Mouse (Mus musculus): Measurements from ENCODE around the gene Ccng1. TPM values are rescaled to one million over a fixed set of nuclear protein-coding genes. Genes with fewer than 3 reads are reported as not detected.

Ccng1 gene
- 10 to 100 TPM in 1 of 2 experiments, 1 to 10 TPM in 1; 7.0 to 37.5 TPM for polyA plus RNA-seq (2012; fragmentation: generic; extraction: Trizol)

DNA sequence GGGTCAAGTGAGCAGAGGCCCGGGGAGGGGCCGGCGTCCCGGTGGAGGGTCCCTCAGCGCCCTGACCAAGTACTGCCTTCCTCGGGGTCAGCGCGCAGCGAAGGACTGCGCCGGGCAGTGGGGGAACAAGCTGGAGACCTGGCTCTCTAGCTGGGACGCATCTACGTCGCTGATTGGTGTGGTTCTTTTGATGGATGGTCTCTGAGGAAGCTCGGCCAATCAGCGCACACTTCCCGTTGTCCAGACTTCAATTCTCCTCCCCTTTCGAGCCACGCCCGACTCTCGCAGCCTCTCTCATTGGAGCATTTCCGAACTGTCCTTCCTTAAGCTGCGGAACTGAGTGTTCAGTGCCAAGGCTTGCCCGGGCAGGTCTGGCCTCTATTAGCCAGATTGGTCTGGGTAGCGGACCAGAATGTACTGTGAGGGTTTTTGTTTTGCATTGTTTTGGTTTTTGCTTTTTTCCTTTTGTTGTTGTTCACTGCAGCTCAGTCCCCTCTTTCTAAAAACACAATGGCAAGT lies at the start of gene Ccng1:
Gene Ccng1 (minus strand): TSS at position 203 of the 519 bp plus-strand sequence.

DNA sequence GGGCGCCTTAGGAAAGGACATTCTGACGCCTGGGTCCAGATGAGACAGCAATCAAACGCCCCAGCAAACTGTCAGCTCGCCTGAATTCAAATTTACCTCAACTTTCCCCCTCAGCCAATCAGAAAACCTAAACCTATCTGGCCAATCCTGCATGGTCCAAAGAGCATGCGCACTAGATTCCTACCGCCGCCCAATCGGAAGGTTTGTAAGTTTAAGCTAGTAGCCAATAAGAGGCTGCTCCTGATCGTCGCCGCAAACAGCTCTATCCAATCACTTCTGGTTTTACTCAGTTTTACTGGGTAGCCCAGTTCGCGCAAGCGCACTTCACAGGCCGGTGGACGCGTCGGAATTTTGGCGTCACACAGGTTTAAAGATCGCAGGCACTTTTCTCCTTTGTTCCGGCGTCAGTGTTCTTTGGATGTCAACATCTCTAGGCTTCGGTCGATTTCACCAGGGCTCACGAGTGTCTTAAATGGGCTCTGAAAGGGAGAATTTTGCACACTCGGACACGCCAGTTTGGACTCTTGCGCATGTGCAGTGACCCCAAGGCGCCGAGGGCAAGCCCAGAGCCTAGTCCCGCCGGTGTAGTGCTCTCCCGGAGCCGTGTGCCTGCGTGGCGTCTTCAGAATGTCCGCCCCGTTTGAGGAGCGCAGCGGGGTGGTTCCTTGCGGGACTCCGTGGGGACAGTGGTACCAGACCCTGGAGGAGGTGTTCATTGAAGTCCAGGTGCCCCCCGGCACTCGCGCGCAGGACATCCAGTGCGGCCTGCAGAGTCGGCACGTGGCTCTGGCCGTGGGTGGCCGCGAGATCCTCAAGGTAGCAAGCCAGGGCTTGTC lies 21.6 kb downstream of the Ccng1 start, which contains the start of the genes Hmmr and Nudcd2:
Gene Hmmr (minus strand): TSS at position 84 of the 836 bp plus-strand sequence.
Gene Nudcd2 (plus strand): TSS at position 329 of the 836 bp plus-strand sequence.

Other genes with a start within 250 kb of the Ccng1 start
- gene Mat2b, start 60.1 kb downstream of the Ccng1 start, polyA plus RNA-seq (2012; fragmentation: generic; extraction: Trizol), result 10 to 100 TPM in 1 of 2 experiments, 1 to 10 TPM in 1; 5.5 to 37.2 TPM
- gene Hmmr, start 21.9 kb downstream of the Ccng1 start, polyA plus RNA-seq (2012; fragmentation: generic; extraction: Trizol), result 10 to 100 TPM in 1 of 2 experiments, 1 to 10 TPM in 1; 1.3 to 14.5 TPM
- 10 to 100 TPM in 1 of 2 experiments, 1 to 10 TPM in 1; 6.0 to 33.1 TPM for gene Nudcd2, start 21.6 kb downstream of the Ccng1 start, polyA plus RNA-seq (2012; fragmentation: generic; extraction: Trizol)